Mouse (Mus musculus): Measurements from ENCODE around the gene Cyp2c23.

- TF ChIP-seq CTCF (conservative IDR thresholded peaks at IDR 0.05; ENCODE audit: low read length) (no peak), POU5F1 (IDR thresholded peaks at IDR 0.05; ENCODE audit: borderline replicate concordance, low read length) (no peak), NANOG (IDR thresholded peaks at IDR 0.05; ENCODE audit: borderline replicate concordance, low read length) (no peak)
Measured at GRCm38 (mm10) chr19:43998802-43999527, 30.0 kb downstream of the Cyp2c23 start.

Data from E14TG2a.4 (cell line).